Mouse (Mus musculus): ENCODE data around the gene Spon1. TPM values are rescaled to one million over a fixed set of nuclear protein-coding genes. Genes with fewer than 3 reads are reported as not detected.

Spon1 gene
- total RNA-seq, 2 experiments from 2014 or later, result not detected

- no peak for ATAC-seq (replicated peaks; ENCODE audit: low FRiP score, low TSS enrichment, poor library complexity, severe bottlenecking)
Measured at GRCm38 (mm10) chr7:113962078-113962477, 196.3 kb downstream of the Spon1 start.

GRCm38 (mm10) chr7:113963766-113964165, 198.0 kb downstream of the Spon1 start:
- ATAC-seq (replicated peaks; ENCODE audit: low FRiP score, low TSS enrichment, poor library complexity, severe bottlenecking), result no peak

GRCm38 (mm10) chr7:113965625-113966024, 199.8 kb downstream of the Spon1 start:
- no peak for ATAC-seq (replicated peaks; ENCODE audit: low FRiP score, low TSS enrichment, poor library complexity, severe bottlenecking)

DNA sequence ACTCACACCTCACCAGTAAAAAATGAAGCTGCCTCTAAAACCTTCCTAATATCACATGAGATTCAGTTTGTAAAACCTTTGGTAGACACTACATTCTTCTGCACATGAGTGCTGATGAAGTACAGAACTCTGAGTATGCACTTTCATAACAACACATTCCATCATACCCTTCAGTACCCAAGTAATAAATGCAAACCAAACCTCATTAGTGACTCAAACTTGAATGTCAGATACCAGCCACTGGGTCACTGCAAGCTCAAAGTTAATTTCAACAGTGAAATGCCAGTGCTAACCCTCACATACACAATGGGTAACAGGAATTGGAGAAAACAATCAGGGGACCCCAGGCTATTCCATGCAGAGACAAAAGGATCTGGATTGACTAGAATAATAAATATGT, 203.4 kb downstream of the Spon1 start:
- no peak for ATAC-seq (replicated peaks; ENCODE audit: low FRiP score, low TSS enrichment, poor library complexity, severe bottlenecking)

GRCm38 (mm10) chr7:113972536-113972935, 206.7 kb downstream of the Spon1 start:
- ATAC-seq (replicated peaks; ENCODE audit: low FRiP score, low TSS enrichment, poor library complexity, severe bottlenecking), result no peak

- ATAC-seq (replicated peaks; ENCODE audit: low FRiP score, low TSS enrichment, poor library complexity, severe bottlenecking), result no peak
Measured at GRCm38 (mm10) chr7:113986406-113987134, 220.8 kb downstream of the Spon1 start.

DNA sequence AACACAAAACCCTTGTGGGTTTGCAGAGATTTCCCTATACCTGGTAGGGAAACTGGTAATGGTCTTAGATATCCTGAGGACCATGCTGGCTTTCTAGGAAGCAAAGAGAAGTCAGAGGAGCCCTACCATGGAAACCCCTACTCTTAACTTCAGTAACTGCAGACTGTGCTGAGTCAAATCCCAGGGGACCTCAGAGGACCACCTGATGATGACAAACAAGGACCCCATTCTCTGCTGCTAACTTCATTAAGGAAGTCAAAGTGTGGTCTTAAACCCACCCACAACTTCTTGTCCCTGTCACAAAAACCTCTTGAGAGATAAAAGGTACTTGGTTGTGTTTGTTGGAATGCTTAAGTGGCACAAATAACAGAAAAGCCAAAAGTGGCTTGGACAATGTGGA, 222.4 kb downstream of the Spon1 start:
- no peak for ATAC-seq (replicated peaks; ENCODE audit: low FRiP score, low TSS enrichment, poor library complexity, severe bottlenecking)

GRCm38 (mm10) chr7:113997675-113998354, 232.0 kb downstream of the Spon1 start:
- peak; percentile 83 for ATAC-seq (replicated peaks; ENCODE audit: low FRiP score, low TSS enrichment, poor library complexity, severe bottlenecking)

DNA sequence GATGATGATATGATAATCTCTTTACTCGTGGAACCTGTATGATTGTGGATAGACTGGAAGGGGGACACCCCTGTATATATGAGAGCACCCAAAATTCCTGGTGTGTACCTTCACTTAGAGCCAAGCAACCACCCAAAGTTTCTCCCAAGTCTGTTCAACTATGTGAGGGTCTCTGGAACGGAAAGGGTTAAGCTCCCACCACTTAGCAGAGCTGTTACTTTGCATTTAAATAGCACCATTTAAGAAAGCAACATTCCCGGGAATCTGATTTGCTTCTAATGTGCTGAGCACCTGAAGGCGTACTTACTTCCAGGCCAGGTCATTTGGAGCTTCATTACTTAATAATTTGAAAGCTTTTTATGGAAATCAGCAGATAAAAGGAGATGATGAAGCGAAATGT, 238.4 kb downstream of the Spon1 start:
- no peak for ATAC-seq (replicated peaks; ENCODE audit: low FRiP score, low TSS enrichment, poor library complexity, severe bottlenecking)

GRCm38 (mm10) chr7:114005499-114005898, 239.7 kb downstream of the Spon1 start:
- no peak for ATAC-seq (replicated peaks; ENCODE audit: low FRiP score, low TSS enrichment, poor library complexity, severe bottlenecking)

- ATAC-seq (replicated peaks; ENCODE audit: low FRiP score, low TSS enrichment, poor library complexity, severe bottlenecking), result no peak
Measured at GRCm38 (mm10) chr7:114006456-114006855, 240.7 kb downstream of the Spon1 start.

DNA sequence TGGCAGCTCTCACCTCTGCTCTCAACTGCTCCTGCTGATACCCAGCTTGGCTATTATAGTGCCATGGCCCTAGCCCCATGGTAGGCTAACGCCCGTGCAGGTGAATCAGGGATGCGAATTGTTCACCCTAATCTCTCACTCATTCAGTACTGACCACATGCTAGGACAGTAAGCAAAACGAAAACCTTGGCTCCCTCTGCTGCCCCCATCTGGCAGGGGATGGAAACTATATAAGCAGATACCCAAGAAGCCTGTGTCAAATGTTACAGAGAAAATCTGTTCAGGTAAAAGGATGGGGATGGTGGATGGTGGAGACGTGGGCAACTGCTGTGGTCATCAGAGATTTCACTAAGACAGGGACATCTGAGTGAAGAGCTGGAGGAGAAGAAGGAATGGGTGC, 241.8 kb downstream of the Spon1 start:
- peak; percentile 75 for ATAC-seq (replicated peaks; ENCODE audit: low FRiP score, low TSS enrichment, poor library complexity, severe bottlenecking)

- ATAC-seq (replicated peaks; ENCODE audit: low FRiP score, low TSS enrichment, poor library complexity, severe bottlenecking), result no peak
Measured at GRCm38 (mm10) chr7:114011726-114012443, 246.1 kb downstream of the Spon1 start.

GRCm38 (mm10) chr7:114016001-114016949, 250.5 kb downstream of the Spon1 start:
- ATAC-seq (replicated peaks; ENCODE audit: low FRiP score, low TSS enrichment, poor library complexity, severe bottlenecking), result no peak

- ATAC-seq (replicated peaks; ENCODE audit: low FRiP score, low TSS enrichment, poor library complexity, severe bottlenecking), result no peak
Measured at GRCm38 (mm10) chr7:114018861-114019260, 253.1 kb downstream of the Spon1 start.

- peak; percentile 31; the same call in 1 of the 2 replicates for ATAC-seq (replicated peaks; ENCODE audit: low FRiP score, low TSS enrichment, poor library complexity, severe bottlenecking)
Measured at GRCm38 (mm10) chr7:114020057-114020703, 254.4 kb downstream of the Spon1 start.

GRCm38 (mm10) chr7:114020704-114021093, 254.9 kb downstream of the Spon1 start:
- peak; percentile 85 for ATAC-seq (replicated peaks; ENCODE audit: low FRiP score, low TSS enrichment, poor library complexity, severe bottlenecking)

DNA sequence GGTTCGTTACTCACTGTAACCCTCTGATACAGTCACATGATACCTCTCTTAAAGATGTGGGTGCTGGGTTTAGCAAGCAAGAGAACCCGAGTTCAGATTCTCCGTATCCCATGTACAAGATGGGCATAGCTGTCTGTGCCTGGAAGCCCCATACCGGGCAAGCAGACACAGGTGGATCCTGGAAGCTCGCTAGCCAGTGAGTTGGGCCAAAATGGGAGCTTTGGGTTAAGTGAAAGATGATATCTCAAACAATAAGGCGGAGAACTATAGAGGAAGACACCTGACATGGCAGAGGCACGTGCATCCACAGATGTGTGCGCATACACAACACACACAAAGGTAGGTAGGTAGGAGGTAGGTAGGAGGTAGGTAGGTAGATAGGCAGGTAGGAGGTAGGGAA, 261.1 kb downstream of the Spon1 start:
- ATAC-seq (replicated peaks; ENCODE audit: low FRiP score, low TSS enrichment, poor library complexity, severe bottlenecking), result no peak

GRCm38 (mm10) chr7:114027406-114027805, 261.6 kb downstream of the Spon1 start:
- no peak for ATAC-seq (replicated peaks; ENCODE audit: low FRiP score, low TSS enrichment, poor library complexity, severe bottlenecking)
